Mouse (Mus musculus) C2C12 (cell line): ENCODE data around the gene Papss2. TPM values are rescaled to one million over a fixed set of nuclear protein-coding genes. Genes with fewer than 3 reads are reported as not detected.

ENCODE experiments used
- H3K27me3 ChIP-seq: one replicate; pipeline ENCODE4 v1.6.1; 2011; ENCODE audit not compliant: control insufficient read depth, insufficient read depth, insufficient read length
- H3K36me3 ChIP-seq: one replicate; pipeline ENCODE4 v1.6.1; 2011; ENCODE audit not compliant: control insufficient read depth, insufficient read depth
- H3K4me3 ChIP-seq: one replicate; pipeline ENCODE4 v1.5.1; 2011; ENCODE audit warnings: mild to moderate bottlenecking, control low read depth; ENCODE audit not compliant: poor library complexity, insufficient read depth, severe bottlenecking
- H3K79me2 ChIP-seq: one replicate; pipeline ENCODE4 v1.6.1; 2011; ENCODE audit not compliant: control insufficient read depth, insufficient read depth
- H3K79me3 ChIP-seq: one replicate; pipeline ENCODE4 v1.6.1; 2011; ENCODE audit warnings: low read depth, control low read depth
- H3ac ChIP-seq: one replicate; pipeline ENCODE3; 2011; ENCODE audit warnings: low read depth; ENCODE audit not compliant: control insufficient read depth, insufficient read length
- CEBPB ChIP-seq: IDR thresholded peaks from one replicate; pipeline ENCODE4 v1.6.1; 2011; ENCODE audit warnings: low read depth, mild to moderate bottlenecking, control low read depth, moderate library complexity
- CTCF ChIP-seq: IDR thresholded peaks from one replicate; pipeline ENCODE4 v1.5.1; 2011; ENCODE audit not compliant: control insufficient read depth, insufficient read depth, insufficient read length
- FOSL1 ChIP-seq: IDR thresholded peaks from one replicate; pipeline ENCODE4 v1.8.0; 2011; ENCODE audit warnings: mild to moderate bottlenecking, low read length; ENCODE audit not compliant: poor library complexity, insufficient read depth, severe bottlenecking
- MAX ChIP-seq: IDR thresholded peaks from one replicate; pipeline ENCODE4 v1.6.1; 2011; ENCODE audit warnings: mild to moderate bottlenecking, control low read depth
- MYOD1 ChIP-seq: IDR thresholded peaks from one replicate; pipeline ENCODE4 v1.6.1; 2011; ENCODE audit warnings: low read depth; ENCODE audit not compliant: control insufficient read depth, insufficient read length
- MYOG ChIP-seq: IDR thresholded peaks from one replicate; pipeline ENCODE4 v1.6.1; 2011; ENCODE audit not compliant: control insufficient read depth, insufficient read length; ENCODE audit errors: extremely low read depth
- USF1 ChIP-seq: IDR thresholded peaks from one replicate; pipeline ENCODE4 v1.6.1; 2011; ENCODE audit warnings: low read depth, mild to moderate bottlenecking, control low read depth, moderate library complexity
- polyA plus RNA-seq: library from polyadenylated mRNA; unstranded; fragments of >200 nt; fragmentation: generic; extraction: Trizol; gene quantifications from one replicate; pipeline ENCODE4 v1.2.1, GENCODE M21; 2012; ENCODE audit warnings: missing spikeins

The Papss2 gene
- polyA plus RNA-seq, 1 experiment, result 0.29 TPM

- TF ChIP-seq MAX (no peak), CEBPB (no peak), MYOD1 (no peak), CTCF (no peak), MYOG (no peak), FOSL1 (no peak)
- no peak overlapping the region for H3K4me3 ChIP-seq
- H3K79me3 ChIP-seq, result no peaks in the 10 kb centered on the region
- H3K79me2 ChIP-seq, result no peaks in the 10 kb centered on the region
- H3K36me3 ChIP-seq, result no peaks in the 10 kb centered on the region
- H3ac ChIP-seq, result no peak overlapping the region
- no peaks in the 10 kb centered on the region for H3K27me3 ChIP-seq
Observed at GRCm38 (mm10) chr19:32568961-32569653, 26.5 kb upstream of the Papss2 start.

DNA sequence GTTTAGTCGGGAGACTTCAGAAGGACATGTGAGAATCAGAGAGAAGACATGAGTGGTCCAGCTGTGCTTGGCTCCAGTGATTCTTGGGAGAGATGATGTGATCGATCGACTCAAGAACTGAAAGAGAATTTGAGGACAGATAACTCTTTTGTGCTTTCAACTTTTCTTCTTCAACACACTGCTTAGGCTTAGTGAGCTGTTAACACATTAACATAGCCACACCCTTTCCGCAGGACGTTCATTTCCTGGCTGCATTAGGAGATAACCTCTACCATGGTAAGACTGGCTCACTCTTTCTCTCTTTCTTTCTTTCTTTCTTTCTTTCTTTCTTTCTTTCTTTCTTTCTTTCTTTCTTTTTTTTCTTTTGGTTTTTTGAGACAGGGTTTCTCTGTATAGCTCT is 25.9 kb upstream of the Papss2 start:
- H3ac ChIP-seq, result no peak overlapping the region
- H3K36me3 ChIP-seq, result no peaks in the 10 kb centered on the region
- H3K27me3 ChIP-seq, result no peaks in the 10 kb centered on the region
- no peaks in the 10 kb centered on the region for H3K79me3 ChIP-seq
- TF ChIP-seq CEBPB (no peak), CTCF (no peak), MYOD1 (no peak), MYOG (no peak), FOSL1 (no peak), MAX (no peak), USF1 (no peak)
- H3K4me3 ChIP-seq, result no peak overlapping the region
- no peaks in the 10 kb centered on the region for H3K79me2 ChIP-seq

DNA sequence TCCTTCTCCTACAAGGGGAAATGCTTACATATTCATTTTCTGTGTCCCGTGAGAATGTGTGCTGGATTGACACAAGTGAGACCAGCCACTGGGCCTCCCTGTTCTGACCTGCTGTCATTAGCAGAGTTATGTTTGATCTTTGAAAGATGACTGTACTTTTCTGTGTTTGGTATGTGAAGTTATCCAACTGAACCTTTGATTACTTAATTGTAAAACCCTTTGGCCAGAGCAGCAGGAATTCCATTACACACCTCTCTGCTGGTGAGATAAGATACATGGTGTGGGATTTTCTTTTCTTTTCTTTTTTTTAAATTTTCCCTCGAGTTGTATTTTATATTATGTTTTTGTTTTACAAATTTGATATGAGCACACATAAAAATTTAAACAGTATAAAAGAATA is 23.4 kb upstream of the Papss2 start:
- Histone ChIP-seq H3K27me3 (no peaks in the 10 kb centered on the region), H3K4me3 (no peak overlapping the region), H3K79me2 (no peaks in the 10 kb centered on the region), H3K79me3 (no peaks in the 10 kb centered on the region), H3ac (no peak overlapping the region), H3K36me3 (no peaks in the 10 kb centered on the region)
- no peak for TF ChIP-seq FOSL1
- TF ChIP-seq CTCF, result no peak
- no peak for TF ChIP-seq MYOG
- no peak for TF ChIP-seq MAX
- no peak for TF ChIP-seq CEBPB
- no peak for TF ChIP-seq USF1
- no peak for TF ChIP-seq MYOD1

- Histone ChIP-seq H3ac (no peak overlapping the region), H3K79me3 (no peaks in the 10 kb centered on the region), H3K27me3 (no peaks in the 10 kb centered on the region), H3K79me2 (no peaks in the 10 kb centered on the region), H3K36me3 (no peaks in the 10 kb centered on the region), H3K4me3 (no peak overlapping the region)
- TF ChIP-seq USF1, result no peak
- no peak for TF ChIP-seq MYOG
Observed at GRCm38 (mm10) chr19:32573259-32573658, 22.3 kb upstream of the Papss2 start.

- Histone ChIP-seq H3K27me3 (no peaks in the 10 kb centered on the region), H3K4me3 (no peak overlapping the region), H3K36me3 (no peaks in the 10 kb centered on the region), H3K79me3 (no peaks in the 10 kb centered on the region), H3K79me2 (no peaks in the 10 kb centered on the region), H3ac (no peak overlapping the region)
- TF ChIP-seq MAX (no peak), CTCF (no peak), MYOG (no peak), CEBPB (no peak), MYOD1 (no peak), FOSL1 (no peak), USF1 (no peak)
Observed at GRCm38 (mm10) chr19:32574846-32575245, 20.7 kb upstream of the Papss2 start.

DNA sequence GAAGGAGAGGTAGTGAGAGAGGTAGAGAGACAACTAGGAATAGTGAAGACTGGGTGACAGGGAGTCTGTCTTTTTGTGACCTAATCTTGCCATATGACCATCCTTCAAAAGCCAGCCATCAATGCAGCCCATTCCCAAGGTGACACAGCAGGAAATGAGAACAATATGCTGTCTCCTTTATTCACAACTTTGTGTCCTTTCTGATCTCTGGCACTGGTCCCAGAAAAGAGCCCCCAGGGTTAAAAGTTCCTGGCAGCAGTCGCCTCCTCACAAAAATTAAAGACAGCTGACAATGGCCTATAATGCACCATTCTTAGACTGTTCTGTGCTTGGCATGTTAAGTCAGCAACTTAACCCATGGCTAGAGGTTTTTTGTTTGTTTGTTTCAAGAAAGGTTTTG is 17.8 kb upstream of the Papss2 start:
- Histone ChIP-seq H3K4me3 (no peak overlapping the region), H3K79me3 (no peaks in the 10 kb centered on the region), H3K79me2 (no peaks in the 10 kb centered on the region), H3K27me3 (no peaks in the 10 kb centered on the region), H3K36me3 (no peaks in the 10 kb centered on the region), H3ac (no peak overlapping the region)
- TF ChIP-seq MAX (no peak), CTCF (no peak), MYOD1 (no peak), USF1 (no peak), FOSL1 (no peak), MYOG (no peak), CEBPB (no peak)
